Mouse (Mus musculus) gastrocnemius, adult 2 months (tissue): ENCODE results near the gene Thap2. TPM values are rescaled to one million over a fixed set of nuclear protein-coding genes. Genes with fewer than 3 reads are reported as not detected.
A peak's percentile ranks its signal among the peaks of the same experiment; 100 is the strongest.

Experiments
- DNase-seq: peaks from one replicate; pipeline ENCODE4 v3.0.0; 2022
- H3K27ac ChIP-seq: fragments of 200-600 bp; 2 replicates; pipeline ENCODE4 v1.8.1; 2022; ENCODE audit warnings: mild to moderate bottlenecking
- H3K4me3 ChIP-seq: fragments of 200-600 bp; 2 replicates; pipeline ENCODE4 v1.8.1; 2022; ENCODE audit warnings: mild to moderate bottlenecking, moderate library complexity
- CTCF ChIP-seq: fragments of 200-600 bp; IDR thresholded peaks from 2 replicates; pipeline ENCODE4 v1.8.1; 2022; ENCODE audit warnings: antibody characterized with exemption, mild to moderate bottlenecking, moderate library complexity
- intact Hi-C: fragments of 180-260 bp; cut with DNase I; formaldehyde crosslinking; loops from one replicate; pipeline ENCODE4 v1.15.1; 2025
- total RNA-seq, 2 experiments: library from RNA; stranded (reverse); gene quantifications; 2 replicates each; pipeline ENCODE4 v1.2.3; 2021

Gene Thap2
- total RNA-seq, 2 experiments from 2014 or later, result 5.3 to 11.1 TPM

GRCm38 (mm10) chr10:115382846-115383643, 1.2 kb downstream of the Thap2 start:
- Histone ChIP-seq H3K27ac (peak overlapping the region; percentile 98), H3K4me3 (peak overlapping the region; percentile 83)
- intact Hi-C loops, result loop anchor here (2.0 kb wide), 1 partner anchor 20 kb away; the partner anchor contains the start of gene Tmem19
- no peak for DNase-seq
- no peak for TF ChIP-seq CTCF

- no peak for TF ChIP-seq CTCF
- intact Hi-C loops, result loop anchor here (2.0 kb wide), 1 partner anchor 19 kb away; the partner anchor contains the start of gene Tmem19
- DNase-seq, result no peak
- Histone ChIP-seq H3K4me3 (no peak overlapping the region), H3K27ac (no peak overlapping the region)
Observed at GRCm38 (mm10) chr10:115381506-115382084, 2.6 kb downstream of the Thap2 start.

GRCm38 (mm10) chr10:115363151-115363550, 21.1 kb downstream of the Thap2 start:
- no peak for TF ChIP-seq CTCF
- DNase-seq, result no peak
- intact Hi-C loops, result loop anchor here (2.0 to 5.0 kb wide), 2 partner anchors 20 to 46 kb away; partner anchors contain the start of gene Rab21
- peak overlapping the region; percentile 95 for H3K27ac ChIP-seq
- H3K4me3 ChIP-seq, result peak overlapping the region; percentile 87

GRCm38 (mm10) chr10:115362623-115362964, 21.6 kb downstream of the Thap2 start:
- intact Hi-C loops, result loop anchor here (2.0 to 5.0 kb wide), 2 partner anchors 20 to 45 kb away; partner anchors contain the start of gene Rab21
- Histone ChIP-seq H3K4me3 (peak overlapping the region; percentile 87), H3K27ac (peak overlapping the region; percentile 95)
- DNase-seq, result no peak
- TF ChIP-seq CTCF, result no peak

GRCm38 (mm10) chr10:115361840-115362622, 22.2 kb downstream of the Thap2 start, which contains the start of gene Tmem19:
Gene Tmem19, minus strand, starts transcription at chr10:115362501.
- intact Hi-C loops, result loop anchor here (2.0 to 5.0 kb wide), 2 partner anchors 21 to 45 kb away; partner anchors contain the start of gene Rab21
- TF ChIP-seq CTCF, result peak; percentile 31
- Histone ChIP-seq H3K27ac (peak within 1 kb of the TSS; percentile 95), H3K4me3 (peak within 1 kb of the TSS; percentile 87)
- peak; percentile 98 for DNase-seq

GRCm38 (mm10) chr10:115359066-115359465, 25.2 kb downstream of the Thap2 start:
- no peak for TF ChIP-seq CTCF
- intact Hi-C loops, result no loop called here
- Histone ChIP-seq H3K4me3 (no peak overlapping the region), H3K27ac (0 out of 2 replicates have a peak overlapping the region, but pooled peaks have one; percentile 38)
- DNase-seq, result no peak

GRCm38 (mm10) chr10:115358216-115358919, 25.9 kb downstream of the Thap2 start:
- TF ChIP-seq CTCF, result no peak
- 0 out of 2 replicates have a peak overlapping the region, but pooled peaks have one; percentile 38 for H3K27ac ChIP-seq
- H3K4me3 ChIP-seq, result no peak overlapping the region
- intact Hi-C loops, result no loop called here
- DNase-seq, result no peak

- no peak for TF ChIP-seq CTCF
- intact Hi-C loops, result no loop called here
- DNase-seq, result no peak
- Histone ChIP-seq H3K4me3 (no peak overlapping the region), H3K27ac (no peak overlapping the region)
Observed at GRCm38 (mm10) chr10:115356106-115356505, 28.1 kb downstream of the Thap2 start.

GRCm38 (mm10) chr10:115355016-115355415, 29.2 kb downstream of the Thap2 start:
- no peak overlapping the region for H3K27ac ChIP-seq
- intact Hi-C loops, result no loop called here
- TF ChIP-seq CTCF, result no peak
- DNase-seq, result no peak
- no peak overlapping the region for H3K4me3 ChIP-seq

GRCm38 (mm10) chr10:115354553-115354952, 29.7 kb downstream of the Thap2 start:
- TF ChIP-seq CTCF, result no peak
- intact Hi-C loops, result no loop called here

GRCm38 (mm10) chr10:115350810-115351397, 33.3 kb downstream of the Thap2 start:
- Histone ChIP-seq H3K27ac (no peak overlapping the region), H3K4me3 (no peak overlapping the region)
- no peak for TF ChIP-seq CTCF
- no peak for DNase-seq
- intact Hi-C loops, result no loop called here

More at GRCm38 (mm10) chr10:115354553-115354952, 29.7 kb downstream of the Thap2 start:
- no peak overlapping the region for H3K4me3 ChIP-seq
- DNase-seq, result no peak
- H3K27ac ChIP-seq, result no peak overlapping the region

GRCm38 (mm10) chr10:115349509-115349908, 34.7 kb downstream of the Thap2 start:
- Histone ChIP-seq H3K4me3 (no peak overlapping the region), H3K27ac (no peak overlapping the region)
- intact Hi-C loops, result no loop called here
- DNase-seq, result no peak
- no peak for TF ChIP-seq CTCF
